Mouse (Mus musculus) right cerebral cortex, adult 2 months (tissue): Measurements from ENCODE around the gene Brap.
"Not testable (repeated sequence)": the region's sequence is repeated elsewhere in the genome, so short reads cannot be mapped to it uniquely, and the experiment has no call there.

ENCODE experiments used
- DNase-seq, 2 experiments: peaks; one replicate each; pipeline ENCODE4 v3.0.0; 2021 to 2022; ENCODE audit warnings: low spot score in 2 of 2

Brap gene

DNA sequence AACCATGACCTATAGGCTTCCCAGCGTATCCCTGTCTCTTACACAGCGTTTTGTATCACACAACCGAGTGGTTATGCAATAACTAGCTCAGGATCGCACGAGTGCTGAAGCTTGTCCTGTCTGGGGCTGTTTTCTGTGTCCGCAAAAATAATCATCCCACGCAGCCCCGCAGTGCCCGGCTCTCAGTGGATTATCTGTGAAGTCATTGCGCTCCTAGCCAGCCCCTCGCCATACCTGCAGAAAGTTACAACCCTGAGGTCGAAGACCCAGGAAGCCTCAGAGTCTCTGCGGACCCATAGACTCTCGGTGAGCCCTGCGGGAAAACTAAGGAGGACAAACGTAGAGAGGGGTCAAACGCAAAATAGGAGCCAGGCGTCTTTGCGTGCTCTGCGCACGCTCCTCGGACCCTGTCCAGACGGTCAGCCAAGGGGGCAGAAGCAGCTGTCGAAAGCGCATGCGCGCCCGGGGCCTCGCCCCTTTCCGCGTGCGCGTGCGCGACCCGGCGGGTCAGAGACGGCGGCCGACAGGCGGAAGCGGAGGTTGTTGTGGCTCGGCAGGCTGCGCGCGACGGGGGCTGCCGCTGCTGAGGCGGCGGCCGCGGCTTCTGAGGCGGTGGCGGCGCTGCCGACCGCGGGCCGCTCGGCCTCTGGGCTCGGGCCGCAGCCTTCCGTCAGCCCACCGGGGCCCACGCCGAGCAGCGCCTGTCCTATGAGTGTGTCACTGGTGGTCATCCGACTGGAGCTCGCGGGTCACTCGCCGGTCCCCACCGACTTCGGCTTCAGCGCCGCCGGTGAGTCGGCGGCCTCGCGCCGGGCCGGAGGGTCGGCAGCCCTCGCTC is at the start of gene Brap, which contains the start of gene Acad10:
TSS of gene Brap (plus strand) at position 505 of the 838 bp plus-strand sequence.
TSS of gene Acad10 (minus strand) at position 456 of the 838 bp plus-strand sequence.
- peak; percentile 92 to 94 for DNase-seq

DNA sequence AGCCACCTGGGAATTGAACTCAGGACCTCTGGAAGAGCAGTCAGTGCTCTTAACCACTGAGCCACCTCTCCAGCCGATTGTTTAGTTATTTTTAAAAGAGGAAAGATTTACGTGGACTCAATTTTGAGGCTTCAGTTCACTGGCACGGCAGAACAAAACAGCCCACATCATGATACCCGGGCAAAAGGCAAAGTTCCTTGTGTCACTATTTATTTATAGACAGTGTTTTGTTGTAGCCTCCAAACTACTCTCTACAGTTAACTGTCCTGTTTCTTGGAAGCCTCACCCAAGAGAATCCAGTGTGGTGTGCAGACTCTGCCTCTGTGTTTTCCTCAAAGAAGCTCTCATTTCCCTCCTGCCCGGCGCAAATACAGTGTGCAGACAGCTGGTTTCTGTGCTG is 48.3 kb upstream of the Brap start:
- DNase-seq = no peak

DNA sequence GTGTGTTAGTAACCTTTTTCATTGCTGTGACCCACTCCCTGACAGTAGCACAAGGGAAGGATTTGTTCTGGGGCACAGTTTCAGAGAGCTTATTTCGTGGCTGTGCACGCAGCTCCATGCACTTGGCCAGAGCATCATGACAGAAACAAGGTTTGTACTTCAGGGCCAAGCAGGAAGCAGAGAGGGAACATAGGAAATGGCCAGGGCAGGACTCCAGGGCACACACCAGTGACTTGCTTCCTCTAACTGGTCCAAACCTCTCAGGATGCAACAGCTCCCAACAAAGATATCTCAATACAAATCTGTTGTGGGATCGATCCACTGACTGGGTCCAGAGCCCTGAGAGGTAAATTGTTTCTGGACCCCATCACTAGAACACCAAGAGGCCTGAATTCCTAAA is 45.4 kb upstream of the Brap start:
- not testable (repeated sequence) for DNase-seq

DNA sequence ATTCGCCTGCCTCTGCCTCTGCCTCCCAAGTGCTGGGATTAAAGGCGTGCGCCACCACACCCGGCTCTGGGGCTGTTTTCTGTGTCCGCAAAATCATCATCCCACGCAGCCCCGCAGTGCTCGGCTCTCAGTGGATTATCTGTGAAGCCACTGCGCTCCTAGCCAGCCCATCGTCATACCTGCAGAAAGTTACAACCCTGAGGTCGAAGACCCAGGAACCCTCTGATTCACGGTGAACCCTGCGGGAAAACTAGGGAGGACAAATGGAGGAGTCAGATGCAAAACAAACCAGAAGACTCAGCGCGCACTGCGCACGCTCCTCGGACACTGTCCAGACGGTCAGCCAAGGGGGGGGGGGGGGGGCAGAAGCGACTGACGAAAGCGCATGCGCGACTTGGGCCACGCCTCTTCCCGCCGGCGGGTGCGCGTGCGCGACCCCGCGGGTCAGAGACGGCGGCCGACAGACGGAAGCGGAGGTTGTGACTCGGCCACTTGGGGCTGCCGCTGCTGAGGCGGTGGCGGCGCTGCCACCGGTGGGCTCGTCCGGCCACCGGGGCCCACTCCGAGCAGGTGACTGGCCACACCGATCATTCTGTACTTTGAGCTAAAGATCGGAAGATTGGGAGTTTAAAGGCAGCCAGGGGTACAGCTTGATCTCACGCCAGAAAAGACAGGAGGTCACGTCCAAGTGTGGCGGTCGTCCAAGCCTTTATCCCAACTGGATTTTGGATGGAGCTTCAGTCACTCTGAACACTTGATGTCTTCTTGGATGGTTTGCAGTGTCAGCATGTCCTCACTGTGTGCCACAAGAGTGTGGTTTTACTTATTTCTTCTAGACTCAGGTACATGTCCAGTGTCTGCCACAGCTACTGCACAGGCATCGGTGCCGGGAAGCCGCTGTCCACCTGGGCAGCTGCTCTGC is 41.5 kb upstream of the Brap start, which contains the start of gene Acad12:
TSS of gene Acad12 (minus strand) at position 347 of the 922 bp plus-strand sequence.
- DNase-seq = peak; percentile 70 to 75

DNA sequence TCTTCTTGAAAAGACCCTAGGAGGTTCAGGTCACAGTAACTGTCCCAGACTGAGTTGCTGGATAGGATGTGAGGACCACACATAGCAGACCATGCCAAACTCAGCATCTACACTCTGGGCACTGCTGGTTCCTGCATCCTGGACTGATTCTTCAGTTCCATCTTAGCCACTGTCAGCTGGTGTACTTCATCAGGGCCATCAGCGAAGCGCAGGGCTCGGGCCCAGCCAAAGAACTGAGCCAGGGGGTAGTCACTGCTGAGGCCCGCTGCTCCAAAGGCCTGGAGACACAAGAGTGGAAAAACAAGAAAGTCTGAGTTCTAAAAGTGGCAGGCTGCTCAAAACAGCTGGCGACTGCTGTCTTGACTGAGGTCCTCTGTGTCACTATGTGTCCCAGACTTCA is 39.3 kb upstream of the Brap start:
- DNase-seq = no peak

DNA sequence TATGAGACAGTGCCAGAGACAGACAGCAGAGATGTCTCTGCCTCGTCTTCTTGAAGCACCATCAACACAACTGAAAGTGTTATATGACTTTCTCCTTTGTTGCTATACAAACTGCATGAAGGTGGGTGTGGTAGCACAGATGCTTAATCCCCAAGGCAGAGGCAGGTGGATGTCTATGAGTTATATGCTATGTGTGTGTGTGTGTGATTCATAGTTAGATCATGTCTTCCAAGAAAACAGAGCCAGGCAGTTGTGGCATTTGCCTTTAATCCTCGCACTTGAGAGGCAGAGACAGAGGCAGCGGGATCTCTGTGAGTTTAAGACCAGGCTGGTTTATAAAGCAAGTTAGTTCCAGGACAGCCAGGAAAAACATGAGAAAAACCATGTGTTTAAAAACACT is 37.1 kb upstream of the Brap start:
- no peak for DNase-seq

DNA sequence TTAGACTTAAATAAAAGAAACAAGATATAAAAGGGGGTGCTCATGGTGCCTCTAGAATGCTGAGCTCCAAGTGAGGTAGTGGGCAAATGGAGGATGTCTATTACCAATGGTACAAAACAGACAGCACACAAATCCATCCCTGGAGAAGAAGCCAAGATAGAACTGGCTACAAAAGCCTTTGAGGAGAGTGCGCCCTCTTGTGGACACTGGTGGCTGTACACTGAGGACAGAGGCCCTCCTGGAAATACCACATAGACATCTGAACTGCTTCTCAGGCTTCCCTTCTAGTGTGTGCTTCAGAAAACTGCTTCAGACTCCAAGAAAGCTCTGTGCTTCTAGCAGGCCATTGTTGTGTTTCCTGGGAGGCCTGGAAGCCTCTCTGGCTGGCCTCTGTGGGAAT is 32.5 kb upstream of the Brap start:
- DNase-seq = peak; percentile 71 to 80

DNA sequence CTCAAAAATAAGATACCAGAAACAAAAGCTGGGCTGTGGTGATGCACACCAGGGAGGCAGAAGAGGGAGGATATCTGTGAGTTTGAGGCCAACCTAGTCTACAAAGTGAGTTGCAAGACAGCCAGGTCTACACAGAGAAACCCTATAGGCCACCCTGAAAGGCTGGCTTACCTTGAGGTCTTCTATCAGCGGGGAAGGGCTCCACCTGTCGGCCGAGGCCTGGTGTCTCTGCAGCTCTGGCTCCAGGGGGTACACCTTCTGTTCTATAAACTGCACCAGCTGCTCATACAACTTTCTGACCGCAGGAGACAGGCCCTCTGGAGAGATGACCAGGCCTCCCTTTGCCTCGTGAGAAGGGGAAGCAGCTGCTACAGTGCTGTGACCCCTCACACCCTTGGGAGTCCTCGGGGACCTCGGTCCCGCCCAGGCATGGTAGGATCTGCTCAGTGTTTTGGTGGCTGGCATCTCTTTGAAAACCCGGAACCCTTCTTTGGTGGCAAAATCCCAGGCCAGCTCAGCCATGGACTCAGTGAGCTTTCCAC is 29.2 kb upstream of the Brap start:
- DNase-seq = not testable (repeated sequence)

DNA sequence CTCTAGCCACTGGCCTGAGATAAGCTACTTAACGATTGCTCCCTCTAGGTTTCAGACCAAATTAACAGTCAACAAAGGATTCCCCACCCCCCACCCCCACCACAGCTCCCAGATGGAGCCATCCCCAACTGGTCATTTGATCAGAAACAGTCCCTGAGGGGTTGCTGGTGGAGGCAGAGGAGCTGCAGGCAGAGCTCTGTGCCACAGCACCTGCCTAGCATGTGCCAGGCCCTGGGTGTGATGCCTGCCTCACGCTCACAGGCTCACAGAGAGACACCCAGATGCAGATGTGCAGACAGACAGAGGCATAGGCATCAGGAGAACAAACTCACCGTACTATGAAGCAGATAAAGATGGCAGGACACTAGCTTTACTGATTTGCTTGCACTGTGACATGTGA is 27.6 kb upstream of the Brap start:
- no peak for DNase-seq

DNA sequence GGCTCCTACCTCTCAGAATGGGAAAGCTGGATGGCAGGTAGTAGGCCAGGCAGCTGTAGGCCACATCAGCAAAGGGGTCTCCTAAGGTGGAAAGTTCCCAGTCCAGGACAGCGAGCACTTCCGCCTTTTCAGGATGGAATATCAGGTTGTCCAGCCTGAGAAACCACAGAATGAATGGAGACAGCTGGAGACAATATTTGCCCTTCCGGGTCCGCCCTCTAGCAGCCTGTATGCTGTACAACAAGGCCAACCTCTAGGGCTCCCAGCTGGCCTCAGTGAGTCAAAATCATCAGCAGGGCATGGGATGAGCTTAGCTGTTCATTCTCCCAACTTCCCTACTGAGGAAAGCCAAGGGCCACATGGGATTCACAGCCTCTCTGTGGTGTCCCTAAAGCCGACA is 25.7 kb upstream of the Brap start:
- DNase-seq = no peak

DNA sequence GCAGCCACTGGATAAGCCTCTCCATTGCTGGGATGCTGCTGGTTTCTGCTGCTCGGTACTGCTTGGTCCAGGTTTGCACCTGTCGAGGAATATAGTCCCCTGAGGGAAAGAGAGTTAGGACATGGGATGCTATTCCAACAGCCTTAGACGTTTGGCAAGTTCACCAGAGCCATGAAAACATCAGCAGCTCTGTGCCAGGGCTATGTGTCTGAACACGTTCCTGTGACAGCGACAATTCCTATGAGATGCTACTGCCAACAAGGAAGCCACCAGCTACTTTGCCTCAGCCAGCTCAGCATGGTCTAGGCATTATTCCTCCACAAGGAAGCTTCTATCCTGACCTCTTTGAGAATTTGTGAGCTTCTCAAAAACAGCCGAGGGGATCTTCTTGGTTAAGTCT is 23.1 kb upstream of the Brap start:
- no peak for DNase-seq

DNA sequence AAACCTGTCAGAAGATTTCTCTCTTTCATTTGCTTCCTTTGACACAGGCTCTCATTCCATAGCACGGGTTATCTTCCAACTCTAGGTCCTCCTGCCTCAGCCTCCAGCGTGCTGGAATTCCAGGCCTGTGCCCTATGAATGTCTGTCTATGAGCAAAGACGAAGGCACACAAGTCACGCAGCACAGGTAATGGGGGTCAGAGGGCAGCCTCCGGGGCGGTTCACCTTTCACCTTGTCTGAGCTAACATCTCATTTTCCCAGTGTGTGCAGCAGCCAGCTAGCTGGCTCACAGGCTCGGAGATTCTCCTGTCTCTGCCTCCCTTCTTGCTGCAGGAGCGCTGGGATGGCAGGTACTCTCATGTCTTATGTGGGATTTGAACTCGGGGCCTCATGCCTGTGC is 20.8 kb upstream of the Brap start:
- no peak for DNase-seq

DNA sequence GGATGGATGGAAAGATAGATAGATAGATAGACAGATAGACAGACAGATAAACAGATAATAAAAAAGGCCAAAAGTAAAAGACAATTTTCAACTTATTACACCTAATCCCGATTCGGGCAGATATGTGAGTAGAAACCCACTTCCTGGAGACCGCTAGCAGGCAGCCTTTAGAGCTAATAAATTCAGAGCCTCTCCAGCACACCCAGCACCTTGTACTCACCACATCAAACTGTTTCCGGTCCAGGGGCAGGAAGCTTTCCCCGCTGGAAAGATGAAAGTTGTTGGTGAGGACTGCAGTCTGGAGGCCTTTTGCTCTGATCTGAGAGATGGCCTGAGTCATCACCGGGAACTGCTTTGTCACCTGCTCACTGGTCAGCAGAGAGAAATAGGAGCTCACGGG is 11.2 kb upstream of the Brap start:
- DNase-seq = no peak

DNA sequence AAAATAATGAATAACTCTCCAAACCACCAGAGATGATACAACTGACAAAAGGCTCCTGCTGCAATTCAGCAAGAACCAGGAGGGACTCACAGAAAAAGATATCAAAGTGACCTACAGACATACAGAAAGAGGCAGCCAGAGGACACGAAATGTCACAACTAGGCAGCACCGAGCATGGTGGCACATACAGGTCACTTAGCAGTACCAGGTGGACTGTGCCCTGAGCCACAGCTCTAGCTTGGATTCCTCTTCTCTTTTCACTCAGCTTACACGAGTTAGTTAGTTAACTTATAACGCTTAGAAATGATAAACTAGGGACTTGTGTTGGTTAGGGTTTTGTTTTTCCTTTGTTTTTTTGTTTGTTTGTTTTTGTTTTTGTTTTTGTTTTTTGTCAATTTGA is 5.8 kb upstream of the Brap start:
- DNase-seq = no peak

DNA sequence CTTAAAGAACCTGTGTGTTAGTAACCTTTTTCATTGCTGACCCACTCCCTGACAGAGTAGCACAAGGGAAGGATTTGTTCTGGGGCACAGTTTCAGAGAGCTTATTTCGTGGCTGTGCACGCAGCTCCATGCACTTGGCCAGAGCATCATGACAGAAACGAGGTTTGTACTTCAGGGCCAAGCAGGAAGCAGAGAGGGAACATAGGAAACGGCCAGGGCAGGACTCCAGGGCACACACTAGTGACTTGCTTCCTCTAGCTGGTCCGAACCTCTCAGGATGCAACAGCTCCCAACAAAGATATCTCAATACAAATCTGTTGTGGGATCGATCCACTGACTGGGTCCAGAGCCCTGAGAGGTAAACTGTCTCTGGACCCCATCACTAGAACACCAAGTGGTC is 3.5 kb upstream of the Brap start:
- DNase-seq = not testable (repeated sequence)

DNA sequence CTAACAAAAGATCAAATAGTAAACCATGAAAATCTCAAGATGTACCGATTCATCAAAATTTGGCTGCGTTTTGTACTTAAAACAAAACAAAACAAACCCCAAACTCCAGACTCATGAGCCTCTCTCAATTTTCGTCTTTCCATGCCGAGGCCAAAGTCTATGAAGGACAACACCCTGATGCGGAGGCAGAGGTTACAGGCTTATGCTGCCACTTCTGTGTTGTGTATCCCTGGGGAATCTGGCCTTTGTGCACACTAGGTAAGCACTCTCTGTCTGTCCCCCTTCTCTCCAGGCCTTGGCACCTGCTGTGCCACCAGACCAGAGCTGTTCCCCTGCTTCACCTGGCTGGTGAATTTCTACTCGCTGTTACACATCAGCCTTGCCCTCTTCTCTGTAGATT is 2.7 kb upstream of the Brap start:
- not testable (repeated sequence) for DNase-seq

DNA sequence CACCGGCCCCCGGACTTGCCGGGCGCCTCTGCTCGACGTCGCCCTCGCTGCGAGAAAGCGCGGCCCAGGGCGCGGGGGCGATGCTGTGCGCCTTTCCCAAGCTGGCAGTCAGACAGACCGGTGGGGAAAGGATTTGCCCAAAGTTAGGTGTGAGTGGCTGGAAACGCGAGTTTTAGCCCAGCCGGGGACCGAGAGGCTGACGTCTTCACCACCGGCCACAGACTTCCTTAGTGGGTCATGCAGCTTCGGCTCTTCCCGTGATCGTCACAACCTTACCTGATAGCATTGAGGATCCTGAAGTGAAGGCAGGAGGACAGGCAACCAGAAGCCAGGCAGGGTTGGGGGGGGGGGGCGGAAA is 513 bp downstream of the Brap start:
- DNase-seq = peak; percentile 47 to 56

DNA sequence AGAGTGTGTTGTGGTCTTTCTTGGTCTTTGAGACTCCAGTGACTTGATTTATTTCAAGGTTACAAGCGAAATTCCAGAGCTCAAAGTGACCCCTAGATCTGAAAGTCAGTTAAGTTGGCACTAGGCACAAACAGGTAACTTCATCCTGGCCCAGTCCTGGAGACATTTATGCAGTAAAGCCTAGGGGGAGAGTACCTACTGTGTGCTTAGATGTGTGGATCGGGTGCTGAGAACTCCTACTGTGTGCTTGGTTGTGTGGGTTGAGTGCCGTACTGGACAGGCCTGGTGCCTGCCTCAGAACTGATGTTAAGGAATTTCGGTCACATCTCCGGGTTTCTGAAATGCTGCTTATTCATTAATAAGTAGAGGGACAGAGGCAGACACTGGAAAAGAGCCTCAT is 1.1 kb downstream of the Brap start:
- DNase-seq = no peak

DNA sequence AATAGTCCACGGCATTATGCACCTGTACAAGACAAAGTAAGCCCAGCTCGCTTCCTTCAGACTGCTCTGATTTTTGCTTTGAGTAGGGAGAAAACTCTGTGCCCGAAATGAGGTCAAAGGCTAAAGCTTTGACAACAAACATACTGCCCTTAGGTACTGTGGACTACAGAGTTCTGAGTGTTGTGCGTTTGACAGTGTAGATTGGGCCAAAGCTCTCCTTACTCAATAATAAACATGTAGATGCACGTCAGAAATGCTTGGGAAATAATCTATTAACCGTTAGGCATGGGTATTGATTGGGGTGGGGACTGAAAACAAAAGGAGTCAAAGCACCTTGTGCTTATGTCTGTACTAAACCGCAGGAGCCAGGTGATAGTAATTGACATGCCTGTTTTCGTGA is 3.1 kb downstream of the Brap start:
- no peak for DNase-seq

DNA sequence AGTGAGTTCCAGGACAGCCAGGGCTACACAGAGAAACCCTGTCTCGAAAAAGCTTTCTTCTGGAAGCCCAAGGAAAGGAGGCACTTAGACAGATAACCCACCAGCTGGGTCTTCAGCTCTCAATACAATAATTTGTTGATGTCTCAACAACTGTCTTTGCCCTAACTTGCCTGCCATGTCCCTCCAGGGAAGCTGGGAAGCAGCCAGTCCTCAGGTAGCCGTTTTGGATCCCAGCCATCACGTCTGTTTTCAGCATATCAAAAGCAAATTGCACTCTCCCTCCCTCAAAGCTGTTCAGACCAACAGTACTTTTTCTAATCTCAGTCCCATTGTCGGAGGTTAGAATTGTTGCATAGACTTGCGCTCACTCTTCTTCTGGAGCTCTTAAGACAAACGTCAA is 3.7 kb downstream of the Brap start:
- no peak for DNase-seq

DNA sequence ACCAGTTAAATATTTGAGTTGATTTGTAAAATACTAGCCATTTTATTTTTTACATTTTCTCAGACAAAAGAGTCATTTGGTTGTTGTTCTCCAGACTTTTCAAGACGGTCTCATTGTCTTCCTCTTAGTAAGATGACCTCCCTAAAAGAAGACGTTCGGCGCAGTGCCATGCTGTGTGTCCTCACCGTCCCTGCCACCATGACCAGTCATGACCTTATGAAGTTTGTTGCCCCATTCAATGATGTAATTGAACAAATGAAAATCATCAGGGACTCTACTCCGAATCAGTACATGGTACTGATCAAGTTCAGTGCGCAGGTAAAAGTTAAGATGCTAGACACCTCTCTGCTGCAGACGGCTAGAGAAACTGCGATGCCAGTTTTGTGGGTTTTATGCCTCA is 4.6 kb downstream of the Brap start:
- no peak for DNase-seq

DNA sequence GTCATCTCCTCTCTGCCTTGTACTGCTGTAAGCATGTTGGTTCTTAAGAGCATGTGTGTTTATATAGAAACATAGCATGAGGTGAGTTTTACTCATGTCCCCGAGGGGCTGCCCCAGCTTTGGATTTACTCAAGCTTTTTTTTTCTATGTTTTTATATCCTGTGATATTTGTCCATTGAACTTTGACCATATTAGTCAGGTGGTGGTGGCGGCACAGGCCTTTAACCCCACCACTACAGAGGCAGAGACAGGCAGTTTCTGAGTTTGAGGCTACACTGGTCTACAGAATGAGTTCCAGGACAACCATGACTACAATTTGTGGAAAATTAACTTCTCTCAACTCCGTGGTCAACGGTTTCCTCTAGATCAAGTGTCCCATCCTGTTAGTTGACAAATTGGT is 6.7 kb downstream of the Brap start:
- DNase-seq = no peak
